ENCODE assay signal across 23 mouse cellular contexts in genomic region chr3:107147126-107147525, GRCm38 (mm10). TPM values are rescaled to one million over a fixed set of nuclear protein-coding genes. Genes with fewer than 3 reads are reported as not detected.
"Had no signal": no experiment of that assay in that cellular context is flagged by ENCODE, and none has a peak within 500 bp of the region (broad histone marks: within the 10 kb centered on the region; RNA-seq: fewer than 3 reads in every experiment).

No protein-coding gene starts in this region.

- H3K36me3 ChIP-seq: liver, embryonic 15.5 days; lung, embryonic 15.5 days; midbrain, embryonic 12.5 days; midbrain, embryonic 15.5 days; neural tube, embryonic 12.5 days; stomach, embryonic 15.5 days had no signal

- H3K27ac ChIP-seq: liver, embryonic 15.5 days; lung, embryonic 15.5 days; macrophage; midbrain, embryonic 12.5 days; midbrain, embryonic 15.5 days; neural tube, embryonic 12.5 days; stomach, embryonic 15.5 days; stomach, postnatal 0 days had no signal

- H3K9me3 ChIP-seq: liver, embryonic 15.5 days; lung, embryonic 15.5 days; megakaryocyte, embryonic 14.5 days; midbrain, embryonic 12.5 days; midbrain, embryonic 15.5 days; neural tube, embryonic 12.5 days; stomach, embryonic 15.5 days had no signal

- DNase-seq: liver, postnatal 0 days; lung, adult 2 months; lung, postnatal 14 days; lung, postnatal 36 days; right cerebral cortex, postnatal 14 days; thymus, adult 18-20 months; thymus, postnatal 14 days; thymus, postnatal 36 days had no signal

- H3K4me2 ChIP-seq: liver, embryonic 15.5 days; lung, embryonic 15.5 days; midbrain, embryonic 12.5 days; midbrain, embryonic 15.5 days; neural tube, embryonic 12.5 days; stomach, embryonic 15.5 days had no signal

- H3K4me1 ChIP-seq: liver, embryonic 15.5 days; lung, embryonic 15.5 days; megakaryocyte, embryonic 14.5 days; stomach, embryonic 15.5 days had no signal

- ATAC-seq: liver, postnatal 0 days; lung, postnatal 0 days; midbrain, embryonic 15.5 days had no signal

- H3K27me3 ChIP-seq: liver, embryonic 15.5 days; lung, embryonic 15.5 days; midbrain, embryonic 12.5 days; midbrain, embryonic 15.5 days; neural tube, embryonic 12.5 days; stomach, embryonic 15.5 days had no signal

- H3K9ac ChIP-seq: liver, embryonic 15.5 days; liver, postnatal 0 days; lung, embryonic 15.5 days; midbrain, embryonic 12.5 days; midbrain, embryonic 15.5 days; neural tube, embryonic 12.5 days; stomach, embryonic 15.5 days had no signal

- H3K4me3 ChIP-seq: liver, embryonic 15.5 days; lung, embryonic 15.5 days; megakaryocyte, embryonic 14.5 days; midbrain, embryonic 12.5 days; midbrain, embryonic 15.5 days; neural tube, embryonic 12.5 days; stomach, embryonic 15.5 days had no signal

RNA-seq across cellular contexts. Expression of gene Kcna10, which starts 35.7 kb away (rescaled TPM):
- polyA plus RNA-seq: liver, embryonic 15.5 days; liver, postnatal 0 days; lung, adult 2 months; lung, embryonic 15.5 days; lung, postnatal 0 days; macrophage; midbrain, embryonic 12.5 days; midbrain, embryonic 15.5 days; midbrain, postnatal 0 days; neural tube, embryonic 12.5 days; neural tube, embryonic 14.5 days; spleen, adult 2 months; stomach, embryonic 15.5 days; stomach, postnatal 0 days; thymus, postnatal 0 days had no signal

RNA-seq across cellular contexts. Expression of gene Kcna2, which starts 46.2 kb away (rescaled TPM):
- polyA plus RNA-seq: testis, adult 2 months had no signal
